Mouse (Mus musculus): ENCODE results near the gene Sgpp1. TPM values are rescaled to one million over a fixed set of nuclear protein-coding genes. Genes with fewer than 3 reads are reported as not detected.
A peak's percentile ranks its signal among the peaks of the same experiment; 100 is the strongest.

Gene Sgpp1
- polyA plus RNA-seq, 1 experiment from 2014 or later = 13.4 TPM

- Histone ChIP-seq H3K9ac (ENCODE audit: low read length) (no peak overlapping the region), H3K27ac (ENCODE audit: low read length) (no peak overlapping the region), H3K4me3 (ENCODE audit: low read length) (no peak overlapping the region), H3K4me2 (ENCODE audit: low read depth, low read length) (no peak overlapping the region), H3K9me3 (ENCODE audit: control insufficient read depth, low read length) (no peaks in the 10 kb centered on the region), H3K4me1 (replicated peaks; ENCODE audit: control insufficient read depth, insufficient read depth, low read length) (no peaks in the 10 kb centered on the region), H3K36me3 (ENCODE audit: control insufficient read depth, insufficient read depth, low read length) (no peaks in the 10 kb centered on the region), H3K27me3 (ENCODE audit: control insufficient read depth, insufficient read depth, low read depth, low read length) (no peaks in the 10 kb centered on the region)
- ATAC-seq (ENCODE audit: low read depth) = no peak
- WGBS = 73% methylated on average over 2 of the region's 2 CpGs
Observed at GRCm38 (mm10) chr12:75682842-75683241, 52.7 kb downstream of the Sgpp1 start.

DNA sequence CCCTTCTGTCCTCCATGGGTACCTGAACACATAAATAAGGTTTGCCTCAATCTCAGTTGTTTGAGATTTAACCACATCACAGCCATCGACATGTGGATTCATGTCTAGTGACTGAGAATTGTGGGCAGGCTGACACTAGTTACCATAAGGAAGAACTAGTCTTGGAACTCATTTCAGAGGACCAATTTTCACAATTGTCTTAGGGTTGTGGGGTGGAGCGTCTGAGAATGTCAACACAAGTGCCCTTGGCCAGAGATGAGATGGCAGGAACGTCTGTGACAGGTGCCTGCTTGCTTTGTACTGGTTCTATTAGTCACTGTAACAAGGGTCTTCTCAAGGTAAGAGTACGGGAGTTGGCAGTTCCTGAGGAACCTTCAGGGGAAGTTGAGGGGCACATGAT, 54.4 kb downstream of the Sgpp1 start:
- ATAC-seq (ENCODE audit: low read depth) = no peak
- no peak overlapping the region for H3K4me3 ChIP-seq (ENCODE audit: low read length)
- H3K9ac ChIP-seq (ENCODE audit: low read length) = no peak overlapping the region
- no peaks in the 10 kb centered on the region for H3K36me3 ChIP-seq (ENCODE audit: control insufficient read depth, insufficient read depth, low read length)
- no peaks in the 10 kb centered on the region for H3K4me1 ChIP-seq (replicated peaks; ENCODE audit: control insufficient read depth, insufficient read depth, low read length)
- no peaks in the 10 kb centered on the region for H3K27me3 ChIP-seq (ENCODE audit: control insufficient read depth, insufficient read depth, low read depth, low read length)
- H3K9me3 ChIP-seq (ENCODE audit: control insufficient read depth, low read length) = no peaks in the 10 kb centered on the region
- H3K4me2 ChIP-seq (ENCODE audit: low read depth, low read length) = no peak overlapping the region
- no peak overlapping the region for H3K27ac ChIP-seq (ENCODE audit: low read length)
- WGBS = 64% methylated on average over 4 of the region's 4 CpGs

DNA sequence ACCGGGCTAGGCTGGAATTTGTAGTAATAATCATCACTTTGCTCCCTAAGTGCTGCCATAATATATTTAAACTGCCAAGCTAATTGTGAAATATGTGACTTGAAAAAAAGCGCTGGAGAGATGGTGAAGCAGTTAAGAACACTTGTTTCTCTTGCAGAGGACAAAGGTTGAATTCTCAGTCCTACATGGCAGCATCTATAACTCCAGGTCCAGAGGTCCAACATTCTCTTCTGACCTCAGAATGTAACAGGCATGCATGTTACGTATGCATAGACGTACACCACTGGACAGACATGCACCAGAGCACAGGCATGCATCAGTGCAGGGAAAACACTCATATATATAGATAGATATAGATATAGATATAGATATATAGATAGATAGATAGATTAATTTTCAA, 57.1 kb downstream of the Sgpp1 start:
- H3K4me1 ChIP-seq (replicated peaks; ENCODE audit: control insufficient read depth, insufficient read depth, low read length) = no peaks in the 10 kb centered on the region

DNA sequence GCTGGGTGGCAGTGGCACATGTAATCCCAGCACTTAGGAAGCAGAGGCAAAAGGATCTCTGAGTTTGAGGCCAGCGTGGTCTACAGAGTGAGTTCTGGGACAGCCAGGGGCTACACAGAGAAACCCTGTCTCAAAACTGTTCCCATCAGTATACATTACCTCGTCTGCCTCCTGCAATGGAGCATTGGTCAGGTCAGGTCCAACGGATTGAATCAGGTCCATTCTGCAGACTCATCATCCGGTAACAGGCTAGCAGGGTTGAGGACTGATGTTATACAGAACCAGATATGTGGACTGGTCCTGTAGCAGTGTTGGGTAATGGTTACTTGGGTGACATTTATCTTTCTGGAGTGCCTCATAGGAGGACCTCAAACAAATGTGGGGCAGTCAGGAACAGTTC, 62.9 kb downstream of the Sgpp1 start:
- Histone ChIP-seq H3K4me1 (replicated peaks; ENCODE audit: control insufficient read depth, insufficient read depth, low read length) (peaks cover 11% of the 10 kb centered on the region; the same call in 1 of the 2 replicates), H3K4me3 (ENCODE audit: low read length) (no peak overlapping the region), H3K36me3 (ENCODE audit: control insufficient read depth, insufficient read depth, low read length) (no peaks in the 10 kb centered on the region), H3K27me3 (ENCODE audit: control insufficient read depth, insufficient read depth, low read depth, low read length) (no peaks in the 10 kb centered on the region), H3K4me2 (ENCODE audit: low read depth, low read length) (no peak overlapping the region), H3K27ac (ENCODE audit: low read length) (no peak overlapping the region), H3K9me3 (ENCODE audit: control insufficient read depth, low read length) (no peaks in the 10 kb centered on the region), H3K9ac (ENCODE audit: low read length) (no peak overlapping the region)
- no peak for ATAC-seq (ENCODE audit: low read depth)
- WGBS = 92% methylated on average over 4 of the region's 4 CpGs

More for the DNA sequence above, 57.1 kb downstream of the Sgpp1 start:
- Histone ChIP-seq H3K4me2 (ENCODE audit: low read depth, low read length) (no peak overlapping the region), H3K27ac (ENCODE audit: low read length) (no peak overlapping the region), H3K36me3 (ENCODE audit: control insufficient read depth, insufficient read depth, low read length) (no peaks in the 10 kb centered on the region), H3K4me3 (ENCODE audit: low read length) (no peak overlapping the region), H3K9me3 (ENCODE audit: control insufficient read depth, low read length) (no peaks in the 10 kb centered on the region), H3K9ac (ENCODE audit: low read length) (no peak overlapping the region), H3K27me3 (ENCODE audit: control insufficient read depth, insufficient read depth, low read depth, low read length) (no peaks in the 10 kb centered on the region)
- no peak for ATAC-seq (ENCODE audit: low read depth)
- WGBS = 89% methylated on average over 4 of the region's 4 CpGs

DNA sequence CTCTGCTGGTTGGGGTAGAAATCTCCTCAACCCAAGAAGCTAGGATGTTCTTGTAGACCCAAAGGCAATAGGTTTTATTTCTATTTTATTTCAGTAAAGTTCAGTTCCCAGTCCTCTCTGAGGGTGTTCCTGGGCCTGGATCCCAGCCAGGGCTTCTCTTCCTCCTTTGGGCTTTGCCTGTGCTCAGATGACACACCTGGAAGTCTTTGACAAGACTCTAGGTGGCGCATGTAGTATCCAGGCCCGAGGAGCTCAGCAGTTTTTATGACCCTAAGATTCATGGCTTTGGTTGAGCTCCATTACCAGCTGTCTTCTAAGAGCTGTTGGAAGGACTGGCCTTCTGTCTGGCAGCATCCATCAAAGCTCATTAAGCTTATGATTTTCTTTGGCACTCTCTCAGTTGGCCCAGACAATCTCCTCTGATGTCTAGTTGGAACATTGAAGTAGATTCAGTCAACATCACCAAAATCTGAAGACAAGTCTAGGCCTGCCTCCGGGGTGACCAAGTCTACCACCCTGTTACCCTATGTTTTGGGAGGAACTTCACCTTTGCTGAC, 63.7 kb downstream of the Sgpp1 start:
- Histone ChIP-seq H3K4me2 (ENCODE audit: low read depth, low read length) (no peak overlapping the region), H3K27me3 (ENCODE audit: control insufficient read depth, insufficient read depth, low read depth, low read length) (no peaks in the 10 kb centered on the region), H3K36me3 (ENCODE audit: control insufficient read depth, insufficient read depth, low read length) (no peaks in the 10 kb centered on the region), H3K4me3 (ENCODE audit: low read length) (no peak overlapping the region), H3K9ac (ENCODE audit: low read length) (no peak overlapping the region), H3K27ac (ENCODE audit: low read length) (no peak overlapping the region), H3K4me1 (replicated peaks; ENCODE audit: control insufficient read depth, insufficient read depth, low read length) (peaks cover 11% of the 10 kb centered on the region; the same call in 1 of the 2 replicates), H3K9me3 (ENCODE audit: control insufficient read depth, low read length) (no peaks in the 10 kb centered on the region)
- WGBS = 82% methylated on average over 3 of the region's 3 CpGs
- no peak for ATAC-seq (ENCODE audit: low read depth)

- WGBS = 88% methylated on average over 6 of the region's 6 CpGs
- no peaks in the 10 kb centered on the region for H3K9me3 ChIP-seq (ENCODE audit: control insufficient read depth, low read length)
- ATAC-seq (ENCODE audit: low read depth) = no peak
- no peaks in the 10 kb centered on the region for H3K36me3 ChIP-seq (ENCODE audit: control insufficient read depth, insufficient read depth, low read length)
- no peaks in the 10 kb centered on the region for H3K27me3 ChIP-seq (ENCODE audit: control insufficient read depth, insufficient read depth, low read depth, low read length)
- no peak overlapping the region for H3K27ac ChIP-seq (ENCODE audit: low read length)
- peak overlapping the region; percentile 71 for H3K4me3 ChIP-seq (ENCODE audit: low read length)
- H3K9ac ChIP-seq (ENCODE audit: low read length) = peak overlapping the region; percentile 73
- H3K4me1 ChIP-seq (replicated peaks; ENCODE audit: control insufficient read depth, insufficient read depth, low read length) = peaks cover 11% of the 10 kb centered on the region; the same call in 1 of the 2 replicates
- peak overlapping the region; percentile 87 for H3K4me2 ChIP-seq (ENCODE audit: low read depth, low read length)
Observed at GRCm38 (mm10) chr12:75670611-75671010, 64.9 kb downstream of the Sgpp1 start.

DNA sequence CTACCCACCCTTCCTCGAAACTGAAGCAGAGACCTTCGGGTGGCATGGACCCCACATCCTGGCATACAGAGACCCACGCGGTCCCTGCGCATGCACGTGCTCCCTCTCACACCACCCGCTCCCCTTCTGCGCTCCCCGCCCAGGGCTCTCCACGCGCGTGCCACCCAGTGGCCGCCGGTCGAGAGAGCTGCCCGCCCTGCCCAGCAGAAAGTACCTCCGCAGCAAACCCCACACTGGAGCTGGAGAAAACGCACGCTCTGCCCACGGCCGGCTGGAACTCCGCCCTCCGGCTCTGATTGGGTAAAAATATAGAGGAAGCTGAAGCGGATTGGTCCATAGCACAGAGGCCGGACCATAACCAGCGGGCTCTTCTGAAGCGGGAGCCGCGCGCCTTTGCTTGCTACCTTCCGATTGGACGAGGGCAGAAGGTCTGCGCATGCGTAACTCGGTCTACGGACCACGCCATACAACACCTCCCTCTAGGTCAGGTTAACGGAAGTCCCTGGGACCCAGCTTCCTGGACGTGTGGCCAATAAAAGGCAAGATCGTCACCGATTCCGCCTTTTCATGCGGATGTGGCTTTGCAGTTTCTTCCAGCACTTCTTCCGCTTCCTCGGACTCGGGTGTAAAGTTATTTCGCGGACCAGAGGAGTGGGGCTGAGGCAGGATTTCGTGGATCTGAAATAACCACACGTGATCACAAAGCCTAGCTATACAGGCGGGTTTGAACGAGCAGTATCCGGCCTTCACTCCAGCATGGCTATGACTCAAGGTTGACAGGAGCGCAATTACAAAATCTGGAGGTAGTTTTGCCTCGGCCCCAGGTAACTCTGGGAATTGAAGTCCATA, 66.0 kb downstream of the Sgpp1 start, which contains the start of gene Wdr89:
Gene Wdr89 (minus strand): TSS at position 280 of the 849 bp plus-strand sequence.
- H3K4me2 ChIP-seq (ENCODE audit: low read depth, low read length) = peak within 1 kb of the TSS; percentile 87
- H3K9ac ChIP-seq (ENCODE audit: low read length) = peak within 1 kb of the TSS; percentile 88
- peak; percentile 99 for ATAC-seq (ENCODE audit: low read depth)
- peak within 1 kb of the TSS; percentile 71 for H3K4me3 ChIP-seq (ENCODE audit: low read length)
- no peaks in the 10 kb centered on the region for H3K9me3 ChIP-seq (ENCODE audit: control insufficient read depth, low read length)
- H3K27me3 ChIP-seq (ENCODE audit: control insufficient read depth, insufficient read depth, low read depth, low read length) = no peaks in the 10 kb centered on the region
- H3K4me1 ChIP-seq (replicated peaks; ENCODE audit: control insufficient read depth, insufficient read depth, low read length) = peaks cover 11% of the 10 kb centered on the region; the same call in 1 of the 2 replicates
- H3K27ac ChIP-seq (ENCODE audit: low read length) = peak within 1 kb of the TSS; percentile 90
- under 1% methylated on average over 55 of the region's 55 CpGs for WGBS
- no peaks in the 10 kb centered on the region for H3K36me3 ChIP-seq (ENCODE audit: control insufficient read depth, insufficient read depth, low read length)

- peak overlapping the region; percentile 88 for H3K9ac ChIP-seq (ENCODE audit: low read length)
- no peaks in the 10 kb centered on the region for H3K27me3 ChIP-seq (ENCODE audit: control insufficient read depth, insufficient read depth, low read depth, low read length)
- H3K4me2 ChIP-seq (ENCODE audit: low read depth, low read length) = peak overlapping the region; percentile 64
- peaks cover 11% of the 10 kb centered on the region; the same call in 1 of the 2 replicates for H3K4me1 ChIP-seq (replicated peaks; ENCODE audit: control insufficient read depth, insufficient read depth, low read length)
- 0% methylated on average over 9 of the region's 9 CpGs for WGBS
- no peaks in the 10 kb centered on the region for H3K9me3 ChIP-seq (ENCODE audit: control insufficient read depth, low read length)
- no peaks in the 10 kb centered on the region for H3K36me3 ChIP-seq (ENCODE audit: control insufficient read depth, insufficient read depth, low read length)
- H3K4me3 ChIP-seq (ENCODE audit: low read length) = peak overlapping the region; percentile 71
- ATAC-seq (ENCODE audit: low read depth) = peak; percentile 24
- peak overlapping the region; percentile 90 for H3K27ac ChIP-seq (ENCODE audit: low read length)
Observed at GRCm38 (mm10) chr12:75668916-75669257, 66.6 kb downstream of the Sgpp1 start.

DNA sequence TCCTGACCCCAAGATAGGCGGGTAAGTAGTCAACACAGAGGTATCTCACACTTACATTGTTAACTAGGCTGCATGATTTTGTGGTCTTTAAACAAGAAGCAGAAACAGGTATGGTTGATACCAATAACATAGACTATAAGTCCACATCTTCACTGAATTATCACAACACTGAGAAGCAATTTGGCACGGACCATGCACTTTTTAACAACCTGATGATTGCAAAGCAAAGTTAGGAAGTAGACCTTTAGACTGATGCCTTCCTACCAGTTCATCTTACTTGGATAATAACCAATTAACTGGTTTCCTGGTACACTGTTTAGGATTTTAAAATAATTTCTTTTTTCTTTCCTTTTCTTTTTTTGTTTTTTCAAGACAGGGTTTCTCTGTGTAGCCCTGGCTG, 67.3 kb downstream of the Sgpp1 start:
- WGBS = 86% methylated on average over 2 of the region's 2 CpGs
- no peaks in the 10 kb centered on the region for H3K9me3 ChIP-seq (ENCODE audit: control insufficient read depth, low read length)
- no peaks in the 10 kb centered on the region for H3K27me3 ChIP-seq (ENCODE audit: control insufficient read depth, insufficient read depth, low read depth, low read length)
- H3K4me1 ChIP-seq (replicated peaks; ENCODE audit: control insufficient read depth, insufficient read depth, low read length) = peaks cover 11% of the 10 kb centered on the region; the same call in 1 of the 2 replicates
- no peak overlapping the region for H3K27ac ChIP-seq (ENCODE audit: low read length)
- peak overlapping the region; percentile 64 for H3K4me2 ChIP-seq (ENCODE audit: low read depth, low read length)
- H3K4me3 ChIP-seq (ENCODE audit: low read length) = no peak overlapping the region
- ATAC-seq (ENCODE audit: low read depth) = no peak
- H3K36me3 ChIP-seq (ENCODE audit: control insufficient read depth, insufficient read depth, low read length) = no peaks in the 10 kb centered on the region
- H3K9ac ChIP-seq (ENCODE audit: low read length) = no peak overlapping the region

Measured in lung, embryonic 16.5 days (tissue).